Mouse (Mus musculus) myocyte (in vitro differentiated cells): ENCODE results near the gene Lasp1. TPM values are rescaled to one million over a fixed set of nuclear protein-coding genes. Genes with fewer than 3 reads are reported as not detected.
"Not testable (repeated sequence)": the region's sequence is repeated elsewhere in the genome, so short reads cannot be mapped to it uniquely, and the experiment has no call there.

Experiments
- H3K27me3 ChIP-seq: one replicate; pipeline ENCODE4 v1.6.1; 2011; ENCODE audit not compliant: control insufficient read depth, insufficient read depth, insufficient read length
- H3K36me3 ChIP-seq: one replicate; pipeline ENCODE4 v1.6.1; 2011; ENCODE audit not compliant: control insufficient read depth, insufficient read depth
- H3K4me2 ChIP-seq: one replicate; pipeline ENCODE4 v1.6.1; 2011; ENCODE audit warnings: low read depth, control low read depth
- H3K4me3 ChIP-seq: one replicate; pipeline ENCODE4 v1.5.1; 2011; ENCODE audit warnings: mild to moderate bottlenecking, control low read depth, moderate library complexity
- H3K79me2 ChIP-seq: one replicate; pipeline ENCODE4 v1.6.1; 2011; ENCODE audit not compliant: control insufficient read depth, insufficient read depth
- H3ac ChIP-seq: one replicate; pipeline ENCODE4 v1.6.1; 2011; ENCODE audit not compliant: control insufficient read depth, insufficient read length
- CEBPB ChIP-seq: IDR thresholded peaks from 2 replicates; pipeline ENCODE4 v1.6.1; 2011; ENCODE audit warnings: mild to moderate bottlenecking, moderate library complexity; ENCODE audit not compliant: poor library complexity, insufficient read depth, severe bottlenecking
- E2F4 ChIP-seq: IDR thresholded peaks from one replicate; pipeline ENCODE4 v1.6.1; 2011; ENCODE audit warnings: mild to moderate bottlenecking, control low read depth, moderate library complexity; ENCODE audit not compliant: insufficient read depth
- MAX ChIP-seq: IDR thresholded peaks from one replicate; pipeline ENCODE4 v1.6.1; 2011; ENCODE audit warnings: low read depth, mild to moderate bottlenecking, control low read depth
- MYOD1 ChIP-seq, 3 experiments: IDR thresholded peaks; one replicate each; pipeline ENCODE4 v1.6.1; 2011; ENCODE audit warnings: control low read depth in 2 of 3, low read depth in 2 of 3, mild to moderate bottlenecking in 2 of 3, moderate library complexity in 1 of 3; ENCODE audit not compliant: insufficient read length in 2 of 3, control insufficient read depth in 1 of 3
- MYOG ChIP-seq, 3 experiments: IDR thresholded peaks; one replicate each; pipeline ENCODE4 v1.6.1; 2011; ENCODE audit warnings: control low read depth in 2 of 3, low read depth in 2 of 3, mild to moderate bottlenecking in 2 of 3; ENCODE audit not compliant: insufficient read length in 2 of 3, control insufficient read depth in 1 of 3, insufficient read depth in 1 of 3
- POLR2A ChIP-seq: IDR thresholded peaks from one replicate; pipeline ENCODE4 v1.6.1; 2011; ENCODE audit warnings: low read depth, mild to moderate bottlenecking, control low read depth, moderate library complexity; ENCODE audit not compliant: insufficient read length
- POLR2AphosphoS2 ChIP-seq: IDR thresholded peaks from one replicate; pipeline ENCODE4 v1.6.1; 2011; ENCODE audit warnings: low read depth, control low read depth; ENCODE audit not compliant: insufficient read length
- REST ChIP-seq: IDR thresholded peaks from one replicate; pipeline ENCODE4 v1.6.1; 2011; ENCODE audit warnings: mild to moderate bottlenecking, control low read depth, moderate library complexity; ENCODE audit not compliant: insufficient read depth, insufficient read length
- SRF ChIP-seq: IDR thresholded peaks from one replicate; pipeline ENCODE4 v1.6.1; 2011; ENCODE audit warnings: low read depth; ENCODE audit not compliant: control insufficient read depth, insufficient read length
- TCF12 ChIP-seq: IDR thresholded peaks from one replicate; pipeline ENCODE4 v1.6.1; 2011; ENCODE audit warnings: mild to moderate bottlenecking, control low read depth; ENCODE audit not compliant: poor library complexity, insufficient read depth, severe bottlenecking
- TCF3 ChIP-seq: IDR thresholded peaks from one replicate; pipeline ENCODE4 v1.6.1; 2011; ENCODE audit warnings: low read depth, control low read depth; ENCODE audit not compliant: insufficient read length
- USF1 ChIP-seq: IDR thresholded peaks from one replicate; pipeline ENCODE4 v1.6.1; 2011; ENCODE audit warnings: low read depth, mild to moderate bottlenecking, control low read depth, moderate library complexity
- polyA plus RNA-seq: library from polyadenylated mRNA; unstranded; fragments of >200 nt; fragmentation: generic; extraction: Trizol; gene quantifications from one replicate; pipeline ENCODE4 v1.2.1, GENCODE M21; 2012; ENCODE audit warnings: missing spikeins

The Lasp1 gene
- polyA plus RNA-seq, 1 experiment, result 82.6 TPM

DNA sequence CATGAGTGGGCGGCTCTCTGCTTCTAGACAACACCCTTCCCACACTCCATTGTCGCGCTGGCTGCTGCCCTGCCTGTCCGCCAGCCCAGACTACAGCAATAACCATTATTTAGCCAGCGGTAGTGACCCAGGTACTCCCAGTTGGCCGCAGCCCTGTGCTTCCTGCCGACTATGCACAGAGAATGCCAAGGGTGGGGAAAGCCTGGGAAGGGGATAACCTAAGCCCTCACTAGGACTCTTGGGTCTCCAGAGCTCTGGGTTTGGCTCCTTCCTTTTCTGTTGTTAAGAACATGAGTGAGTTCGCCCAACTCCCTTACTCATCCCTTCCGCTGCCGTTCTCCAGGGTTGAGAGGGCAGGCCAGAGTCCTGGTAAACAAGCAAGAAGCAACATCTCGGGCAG, 33.2 kb downstream of the Lasp1 start:
- H3K4me3 ChIP-seq, result no peak overlapping the region
- TF ChIP-seq MYOG (IDR thresholded peaks at IDR 0.05; ENCODE audit: control insufficient read depth in 1 of 3, insufficient read depth in 1 of 3, insufficient read length in 2 of 3, low read depth in 2 of 3), result no peak
- no peak overlapping the region for H3ac ChIP-seq
- H3K36me3 ChIP-seq, result peaks cover 22% of the 10 kb centered on the region
- H3K4me2 ChIP-seq, result no peak overlapping the region
- peaks cover 24% of the 10 kb centered on the region for H3K79me2 ChIP-seq
- H3K27me3 ChIP-seq, result no peaks in the 10 kb centered on the region

DNA sequence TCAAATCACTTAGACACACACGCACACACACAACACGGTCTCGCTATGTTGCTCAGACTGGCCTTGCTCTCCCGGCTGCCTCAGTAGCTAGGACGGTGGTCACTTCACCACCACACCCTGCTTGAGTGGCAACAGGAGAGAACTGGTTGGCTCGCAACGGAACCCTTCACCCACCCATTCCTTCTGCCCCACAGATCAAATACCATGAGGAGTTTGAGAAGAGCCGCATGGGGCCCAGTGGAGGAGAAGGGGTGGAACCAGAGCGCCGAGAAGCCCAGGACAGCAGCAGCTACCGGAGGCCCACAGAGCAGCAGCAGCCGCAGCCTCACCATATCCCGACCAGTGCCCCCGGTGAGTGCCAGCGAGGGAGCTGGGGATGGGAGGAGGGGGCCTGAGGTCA, 34.6 kb downstream of the Lasp1 start:
- H3K27me3 ChIP-seq, result no peaks in the 10 kb centered on the region
- no peak overlapping the region for H3K4me3 ChIP-seq
- no peak overlapping the region for H3ac ChIP-seq
- no peak for TF ChIP-seq POLR2A
- no peak for TF ChIP-seq MAX
- no peak for TF ChIP-seq TCF12
- no peak for TF ChIP-seq USF1
- no peak for TF ChIP-seq SRF
- TF ChIP-seq E2F4, result no peak
- no peak for TF ChIP-seq CEBPB
- TF ChIP-seq TCF3, result no peak
- TF ChIP-seq MYOG (IDR thresholded peaks at IDR 0.05; ENCODE audit: control insufficient read depth in 1 of 3, insufficient read depth in 1 of 3, insufficient read length in 2 of 3, low read depth in 2 of 3), result no peak
- peaks cover 23% of the 10 kb centered on the region for H3K79me2 ChIP-seq
- H3K36me3 ChIP-seq, result peaks cover 27% of the 10 kb centered on the region
- no peak overlapping the region for H3K4me2 ChIP-seq

DNA sequence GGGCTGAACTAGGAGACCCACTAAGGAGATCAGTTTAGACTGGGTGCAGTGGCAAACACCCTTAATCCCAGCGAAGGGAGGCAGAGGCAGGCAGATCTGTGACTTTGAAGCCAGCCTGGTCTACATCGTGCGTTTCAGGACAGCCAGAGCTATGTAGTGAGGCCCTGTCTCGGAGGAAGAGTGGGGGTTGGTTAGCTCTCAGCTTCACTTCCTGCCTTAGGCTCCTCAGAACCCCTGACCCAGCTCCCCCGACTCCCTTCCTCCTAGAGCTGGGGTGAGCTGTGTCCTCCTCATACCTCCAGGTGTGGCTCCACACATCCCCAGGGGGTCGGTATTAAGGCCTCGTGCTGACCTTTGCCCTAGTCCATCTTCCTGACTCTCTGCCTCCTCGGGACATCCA, 37.7 kb downstream of the Lasp1 start:
- TF ChIP-seq REST (no peak), TCF3 (no peak), TCF12 (no peak), MAX (no peak), USF1 (no peak), MYOD1 (IDR thresholded peaks at IDR 0.05; ENCODE audit: control insufficient read depth in 1 of 3, insufficient read length in 2 of 3, low read depth in 2 of 3) (no peak), CEBPB (no peak), E2F4 (no peak), SRF (no peak)
- H3ac ChIP-seq, result no peak overlapping the region
- H3K36me3 ChIP-seq, result peaks cover 27% of the 10 kb centered on the region
- no peak overlapping the region for H3K4me2 ChIP-seq
- no peaks in the 10 kb centered on the region for H3K27me3 ChIP-seq
- H3K79me2 ChIP-seq, result peaks cover 8% of the 10 kb centered on the region
- no peak overlapping the region for H3K4me3 ChIP-seq

DNA sequence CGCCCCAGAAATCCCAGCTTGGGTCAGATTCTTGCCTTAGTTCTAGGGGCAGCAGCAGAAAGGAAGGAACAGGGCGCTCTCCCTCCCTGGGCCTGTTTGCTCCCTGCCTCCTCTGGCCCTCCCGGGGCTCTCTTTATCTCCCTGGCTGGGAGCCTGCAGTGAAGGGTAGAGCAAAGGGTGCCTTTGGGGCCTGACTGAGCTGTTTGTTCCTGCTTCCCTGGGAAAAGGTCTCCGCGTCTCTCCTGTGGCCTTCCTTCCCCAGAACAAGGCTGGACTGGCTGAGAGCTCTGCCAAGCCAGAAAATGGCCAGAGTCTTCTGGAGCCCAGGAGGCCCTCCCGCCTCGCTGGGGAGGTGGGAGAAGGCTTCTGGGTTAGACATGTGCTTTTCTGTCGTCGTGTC, 38.3 kb downstream of the Lasp1 start:
- H3ac ChIP-seq, H3K27me3 ChIP-seq: not testable (repeated sequence)
- H3K36me3 ChIP-seq, result peaks cover 27% of the 10 kb centered on the region

DNA sequence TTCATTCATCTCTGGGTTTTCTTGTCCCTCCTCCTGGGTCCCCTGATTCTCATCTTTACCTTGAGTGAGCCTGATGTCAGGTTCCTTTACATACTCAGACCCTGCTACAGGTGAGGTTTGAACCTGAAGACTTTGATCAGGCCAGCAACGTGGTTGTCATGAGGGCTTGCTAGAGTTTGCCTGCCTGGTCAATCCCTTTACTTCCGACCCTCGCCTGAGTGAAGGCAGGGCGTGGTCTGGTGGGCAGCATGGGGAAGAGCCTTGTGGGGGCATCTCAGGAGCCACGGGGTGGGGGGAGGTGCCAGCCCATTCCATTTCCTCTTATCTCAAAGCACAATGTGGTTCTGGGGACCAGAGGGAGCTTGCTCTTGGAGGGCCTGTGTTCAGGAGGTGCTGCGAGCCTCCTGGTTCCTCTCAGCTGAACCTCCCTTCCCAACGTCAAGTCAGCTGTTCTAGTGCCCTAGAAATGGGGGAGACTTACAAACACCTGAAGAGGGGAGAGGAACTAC, 38.9 kb downstream of the Lasp1 start:
- Histone ChIP-seq H3K4me3 (no peak overlapping the region), H3K27me3 (no peaks in the 10 kb centered on the region), H3ac (no peak overlapping the region), H3K36me3 (peaks cover 27% of the 10 kb centered on the region), H3K79me2 (no peaks in the 10 kb centered on the region), H3K4me2 (no peak overlapping the region)
- no peak for TF ChIP-seq MYOD1 (IDR thresholded peaks at IDR 0.05; ENCODE audit: control insufficient read depth in 1 of 3, insufficient read length in 2 of 3, low read depth in 2 of 3)
- TF ChIP-seq CEBPB, result no peak
- TF ChIP-seq POLR2A, result no peak
- TF ChIP-seq REST, result no peak
- no peak for TF ChIP-seq POLR2AphosphoS2
- no peak for TF ChIP-seq TCF12
- no peak for TF ChIP-seq MYOG (IDR thresholded peaks at IDR 0.05; ENCODE audit: control insufficient read depth in 1 of 3, insufficient read depth in 1 of 3, insufficient read length in 2 of 3, low read depth in 2 of 3)
- no peak for TF ChIP-seq USF1
- TF ChIP-seq SRF, result no peak
- TF ChIP-seq E2F4, result no peak
- TF ChIP-seq MAX, result no peak
- TF ChIP-seq TCF3, result no peak

More for the DNA sequence above, 38.3 kb downstream of the Lasp1 start:
- not testable (repeated sequence) for H3K4me2 ChIP-seq, H3K79me2 ChIP-seq, H3K4me3 ChIP-seq
